Comparison of ENCODE assay signal across 12 mouse cellular contexts in genomic region chr10:120911971-120912370, GRCm38 (mm10). TPM values are rescaled to one million over a fixed set of nuclear protein-coding genes. Genes with fewer than 3 reads are reported as not detected.
DNase-seq lines count a peak whose midpoint lies in the region; ATAC-seq and TF ChIP-seq lines count a peak whose summit lies in the region.
"Had no signal": no experiment of that assay in that cellular context is flagged by ENCODE, and none has a peak within 500 bp of the region (broad histone marks: within the 10 kb centered on the region; RNA-seq: fewer than 3 reads in every experiment).

No protein-coding gene starts in this region.

- no peaks in the 10 kb centered on the region for H3K27me3 ChIP-seq in heart, postnatal 0 days (ENCODE audit: control insufficient read depth, insufficient read depth, low read length)
- no peaks in the 10 kb centered on the region for H3K27me3 ChIP-seq in lung, embryonic 14.5 days (ENCODE audit: insufficient read depth, low read length)
- H3K27me3 ChIP-seq: stomach, embryonic 15.5 days had no signal

- peaks cover 26% of the 10 kb centered on the region for H3K4me1 ChIP-seq in heart, postnatal 0 days (ENCODE audit: control insufficient read depth, insufficient read depth)
- 0 out of 2 replicates have a peak, but pooled peaks cover 3% of the 10 kb centered on the region for H3K4me1 ChIP-seq in lung, embryonic 14.5 days (ENCODE audit: insufficient read depth)
- H3K4me1 ChIP-seq: stomach, embryonic 15.5 days had no signal

- DNase-seq in heart, postnatal 0 days (ENCODE audit: low spot score) = no peak
- no peak for DNase-seq in heart, postnatal 36 days
- no peak for DNase-seq in lung, embryonic 14.5 days
- DNase-seq in lung, adult 18-20 months = no peak
- peak; percentile 67 for DNase-seq in ZHBTc4 (ENCODE audit: low read depth, low spot score)
- no peak for DNase-seq in thymus, postnatal 0 days (ENCODE audit: low spot score)
- no peak for DNase-seq in kidney, postnatal 36 days
- DNase-seq: cerebellum, adult 8-10 months; kidney, postnatal 10 days had no signal

- no peak overlapping the region for H3K27ac ChIP-seq in heart, postnatal 0 days (ENCODE audit: low read depth)
- no peak overlapping the region for H3K27ac ChIP-seq in lung, embryonic 14.5 days (ENCODE audit: low read depth)
- H3K27ac ChIP-seq: stomach, embryonic 15.5 days had no signal

- no peak overlapping the region for H3K4me2 ChIP-seq in heart, postnatal 0 days (ENCODE audit: low read depth, low read length)
- H3K4me2 ChIP-seq in lung, embryonic 14.5 days = no peak overlapping the region
- H3K4me2 ChIP-seq: stomach, embryonic 15.5 days had no signal

- WGBS in heart, postnatal 0 days = 79% methylated on average over 4 of the region's 4 CpGs
- 73% methylated on average over 4 of the region's 4 CpGs for WGBS in lung, embryonic 14.5 days

- peak; percentile 35 for TF ChIP-seq CTCF in heart, postnatal 0 days (IDR thresholded peaks at IDR 0.05; ENCODE audit: low read depth)
- peak; percentile 38 for TF ChIP-seq CTCF in lung, embryonic 14.5 days (IDR thresholded peaks at IDR 0.05; ENCODE audit: low read depth)

- no peaks in the 10 kb centered on the region for H3K36me3 ChIP-seq in heart, postnatal 0 days (replicated peaks; ENCODE audit: control insufficient read depth, insufficient read depth, low read length)
- no peaks in the 10 kb centered on the region for H3K36me3 ChIP-seq in lung, embryonic 14.5 days (ENCODE audit: insufficient read depth)
- H3K36me3 ChIP-seq: stomach, embryonic 15.5 days had no signal

- TF ChIP-seq EP300 in heart, postnatal 0 days (IDR thresholded peaks at IDR 0.05; ENCODE audit: low read depth) = no peak

- intact Hi-C loops in heart, postnatal 36 days (cut with DNase I) = no loop called here

- no peak overlapping the region for H3K9ac ChIP-seq in heart, postnatal 0 days (replicated peaks; ENCODE audit: low read depth, low read length)
- H3K9ac ChIP-seq in lung, embryonic 14.5 days = no peak overlapping the region
- H3K9ac ChIP-seq: stomach, embryonic 15.5 days had no signal

- no peaks in the 10 kb centered on the region for H3K9me3 ChIP-seq in heart, postnatal 0 days (replicated peaks; ENCODE audit: control insufficient read depth, low read length)
- H3K9me3 ChIP-seq in lung, embryonic 14.5 days (ENCODE audit: low read depth, low read length) = no peaks in the 10 kb centered on the region
- H3K9me3 ChIP-seq: stomach, embryonic 15.5 days had no signal

- H3K4me3 ChIP-seq in heart, postnatal 0 days (ENCODE audit: low read depth, low read length) = no peak overlapping the region
- H3K4me3 ChIP-seq in lung, embryonic 14.5 days (ENCODE audit: low read depth, low read length) = no peak overlapping the region
- H3K4me3 ChIP-seq: myocyte; stomach, embryonic 15.5 days had no signal

- ATAC-seq in heart, postnatal 0 days (ENCODE audit: insufficient read depth, low read depth) = no peak
- ATAC-seq in lung, embryonic 14.5 days (ENCODE audit: insufficient read depth) = no peak
- ATAC-seq in megakaryocyte progenitor cell, adult 5-6 weeks (replicated peaks; ENCODE audit: poor library complexity) = peak; percentile 71

RNA-seq across cellular contexts. Expression of gene Msrb3, which starts 13.1 kb away (rescaled TPM):
- total RNA-seq in heart, postnatal 0 days (2014; rRNA removed; ENCODE audit: low replicate concordance) = 122 and 134 TPM in 2 replicates
- 29.5 and 45.0 TPM in 2 replicates for polyA plus RNA-seq in heart, postnatal 0 days (2015; fragmentation: Nextera tagmentation; extraction: Ambion mirVana)
- total RNA-seq in heart, postnatal 36 days (2021) = 10 to 100 TPM; 84.0 to 89.1 TPM
- polyA plus RNA-seq in lung, embryonic 14.5 days (2014; fragmentation: Nextera tagmentation; extraction: Ambion mirVana) = 13.0 and 14.1 TPM in 2 replicates
- 0.51 and 1.0 TPM in 2 replicates for total RNA-seq in megakaryocyte progenitor cell, adult 5-6 weeks (2015)
- 1.0 and 1.3 TPM in 2 replicates for total RNA-seq in megakaryocyte progenitor cell, adult 5-6 weeks (2017)
- 2.3 and 3.3 TPM in 2 replicates for polyA plus RNA-seq in thymus, postnatal 0 days (2015; fragmentation: Nextera tagmentation; extraction: Ambion mirVana)

Comparison
In these comparisons a context has a peak if more than half of its experiments do, and no peak if none do; other contexts are left out.
1. RNA of gene Msrb3, which starts 13.1 kb away (total RNA-seq): 122 to 134 TPM in heart, postnatal 0 days and 84.0 to 89.1 TPM in heart, postnatal 36 days; 0.51 to 1.3 TPM in megakaryocyte progenitor cell, adult 5-6 weeks; every median in the first group is over 10 times any median in the second.